Mouse (Mus musculus) heart, embryonic 13.5 days (tissue): Measurements from ENCODE around the gene Pclaf. TPM values are rescaled to one million over a fixed set of nuclear protein-coding genes. Genes with fewer than 3 reads are reported as not detected.

Experiments used
- ATAC-seq: fragments of 200-750 bp; cut with Nextera tagmentation; 2 replicates; pipeline ENCODE4 v1.8.0; 2017; ENCODE audit warnings: moderate TSS enrichment; ENCODE audit not compliant: insufficient number of reproducible peaks, low FRiP score, low TSS enrichment; ENCODE audit errors: extremely low read depth
- H3K27ac ChIP-seq: fragments of 300-500 bp; sonication (generic); replicated peaks from 2 replicates; pipeline ENCODE4 v1.5.1; 2015; ENCODE audit warnings: moderate library complexity, mild to moderate bottlenecking, inconsistent platforms
- H3K27me3 ChIP-seq: fragments of 300-500 bp; sonication (generic); replicated peaks from 2 replicates; pipeline ENCODE4 v1.6.1; 2015; ENCODE audit warnings: mild to moderate bottlenecking, inconsistent platforms
- H3K36me3 ChIP-seq: fragments of 300-500 bp; sonication (generic); 2 replicates; pipeline ENCODE4 v1.6.1; 2015; ENCODE audit warnings: mild to moderate bottlenecking, inconsistent platforms
- H3K4me1 ChIP-seq: fragments of 300-500 bp; sonication (generic); 2 replicates; pipeline ENCODE4 v1.6.1; 2015; ENCODE audit warnings: inconsistent platforms
- H3K4me2 ChIP-seq: fragments of 300-500 bp; sonication (generic); 2 replicates; pipeline ENCODE4 v1.6.1; 2015; ENCODE audit warnings: inconsistent platforms, mild to moderate bottlenecking, moderate library complexity
- H3K4me3 ChIP-seq: fragments of 300-500 bp; sonication (generic); 2 replicates; pipeline ENCODE4 v1.5.1; 2015; ENCODE audit warnings: moderate library complexity, mild to moderate bottlenecking, inconsistent platforms
- H3K9ac ChIP-seq: fragments of 300-500 bp; sonication (generic); 2 replicates; pipeline ENCODE4 v1.6.1; 2015; ENCODE audit warnings: inconsistent platforms, mild to moderate bottlenecking, moderate library complexity
- H3K9me3 ChIP-seq: fragments of 300-500 bp; sonication (generic); 2 replicates; pipeline ENCODE4 v1.6.1; 2016; ENCODE audit warnings: inconsistent platforms
- WGBS: fragments of 180-500 bp; shearing (Covaris S2); methylation state at CpG from one replicate; pipeline ENCODE4 v1.1.7; 2015; ENCODE audit warnings: mixed read lengths; 5-methylcytosine and 5-hydroxymethylcytosine counted together
- polyA plus RNA-seq: library from polyadenylated mRNA; unstranded; fragments of >200 nt; fragmentation: Nextera tagmentation; extraction: Ambion mirVana; gene quantifications from 2 replicates; pipeline ENCODE4 v1.2.1, GENCODE M21; 2015

The Pclaf gene
- polyA plus RNA-seq: 99.5 and 114 TPM in 2 replicates

GRCm38 (mm10) chr9:65890143-65890628 lies at the start of gene Pclaf:
TSS of gene Pclaf (plus strand) at chr9:65890237.
- Histone ChIP-seq H3K9ac (peak within 1 kb of the TSS; percentile 90), H3K36me3 (peaks cover 27% of the 10 kb centered on the region), H3K4me1 (peaks cover 30% of the 10 kb centered on the region), H3K9me3 (no peaks in the 10 kb centered on the region), H3K27me3 (no peaks in the 10 kb centered on the region), H3K4me2 (peak within 1 kb of the TSS; percentile 87), H3K27ac (peak within 1 kb of the TSS; percentile 40; the same call in 1 of the 2 replicates), H3K4me3 (peak within 1 kb of the TSS; percentile 73)
- peak; percentile 77 for ATAC-seq
- under 1% methylated on average over 21 of the region's 21 CpGs for WGBS

DNA sequence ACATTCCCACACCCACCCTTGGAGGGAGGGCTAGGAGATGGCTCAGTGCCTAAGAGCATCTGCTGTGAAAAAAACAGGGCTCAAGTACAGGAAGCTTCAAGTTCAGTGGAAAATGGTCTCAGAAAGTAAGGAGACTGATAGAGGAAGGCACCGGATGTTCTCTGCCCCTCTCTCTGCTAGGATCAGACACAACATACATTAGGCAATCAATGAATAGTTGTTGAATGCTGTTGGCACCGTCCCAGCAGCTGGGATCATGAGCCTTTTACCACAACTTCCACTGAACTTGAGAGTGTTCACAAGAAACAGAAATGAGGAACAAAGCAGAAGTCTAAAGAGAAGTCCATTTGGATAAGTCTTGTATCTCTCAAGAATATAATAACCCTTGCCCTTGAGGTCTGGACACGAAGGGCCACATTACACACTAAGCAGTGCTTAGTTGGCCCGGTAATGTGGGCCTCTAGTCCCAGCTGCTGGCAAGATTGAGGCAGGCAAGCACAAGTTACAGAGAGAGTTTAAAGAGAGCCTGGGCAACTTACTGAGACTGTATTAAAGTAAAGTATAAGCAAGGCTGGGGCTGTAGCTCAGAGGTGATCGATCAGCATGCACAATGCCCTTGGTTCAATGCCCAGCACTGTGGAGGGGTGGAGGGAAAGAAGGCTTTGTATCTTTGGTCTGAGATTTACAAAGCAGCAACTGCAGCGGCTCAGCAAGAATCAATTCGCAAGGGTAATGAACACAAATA lies 45.4 kb upstream of the Pclaf start:
- Histone ChIP-seq H3K36me3 (peaks cover 37% of the 10 kb centered on the region), H3K4me3 (no peak overlapping the region), H3K9me3 (no peaks in the 10 kb centered on the region), H3K27ac (peak overlapping the region; percentile 43; the same call in 1 of the 2 replicates), H3K9ac (no peak overlapping the region), H3K27me3 (no peaks in the 10 kb centered on the region), H3K4me2 (no peak overlapping the region), H3K4me1 (peaks cover 23% of the 10 kb centered on the region)
- WGBS: 77% methylated on average over 7 of the region's 7 CpGs
- no peak for ATAC-seq

GRCm38 (mm10) chr9:65848154-65848553 lies 41.9 kb upstream of the Pclaf start:
- no peak overlapping the region for H3K4me3 ChIP-seq
- no peaks in the 10 kb centered on the region for H3K9me3 ChIP-seq
- H3K27ac ChIP-seq: 0 out of 2 replicates have a peak overlapping the region, but pooled peaks have one; percentile 5
- no peaks in the 10 kb centered on the region for H3K27me3 ChIP-seq
- no peak for ATAC-seq
- no peak overlapping the region for H3K9ac ChIP-seq
- H3K4me2 ChIP-seq: no peak overlapping the region
- peaks cover 23% of the 10 kb centered on the region for H3K4me1 ChIP-seq
- H3K36me3 ChIP-seq: peaks cover 51% of the 10 kb centered on the region

DNA sequence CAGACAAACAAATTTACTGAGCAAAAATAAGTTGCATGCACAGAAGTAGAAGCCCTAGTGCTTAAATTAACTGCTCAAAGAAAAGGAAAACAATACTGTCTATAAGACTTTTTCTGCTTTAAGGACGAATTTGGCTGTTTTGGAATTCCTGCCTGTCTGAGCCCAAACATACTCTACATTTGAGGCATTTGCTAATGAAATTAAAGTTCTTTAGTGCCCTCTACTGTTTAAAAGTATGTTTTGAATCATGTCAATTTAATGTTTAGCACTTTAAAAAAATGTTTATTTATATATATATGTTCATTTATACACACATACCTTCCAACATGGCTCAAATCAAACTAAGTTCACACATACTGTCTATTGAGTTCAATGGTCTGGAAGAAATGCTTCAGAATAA lies 39.8 kb upstream of the Pclaf start:
- Histone ChIP-seq H3K4me3 (no peak overlapping the region), H3K9ac (no peak overlapping the region), H3K27ac (no peak overlapping the region), H3K4me2 (no peak overlapping the region), H3K27me3 (no peaks in the 10 kb centered on the region), H3K9me3 (no peaks in the 10 kb centered on the region), H3K36me3 (peaks cover 65% of the 10 kb centered on the region), H3K4me1 (peaks cover 13% of the 10 kb centered on the region)
- ATAC-seq: no peak
- WGBS: 22% methylated on average over 1 of the region's 1 CpGs

GRCm38 (mm10) chr9:65859656-65860055 lies 30.4 kb upstream of the Pclaf start:
- Histone ChIP-seq H3K4me2 (no peak overlapping the region), H3K9ac (no peak overlapping the region), H3K4me1 (no peaks in the 10 kb centered on the region), H3K4me3 (no peak overlapping the region), H3K36me3 (peaks cover 85% of the 10 kb centered on the region), H3K9me3 (no peaks in the 10 kb centered on the region), H3K27me3 (no peaks in the 10 kb centered on the region), H3K27ac (no peak overlapping the region)
- 41% methylated on average over 1 of the region's 1 CpGs for WGBS
- ATAC-seq: no peak

DNA sequence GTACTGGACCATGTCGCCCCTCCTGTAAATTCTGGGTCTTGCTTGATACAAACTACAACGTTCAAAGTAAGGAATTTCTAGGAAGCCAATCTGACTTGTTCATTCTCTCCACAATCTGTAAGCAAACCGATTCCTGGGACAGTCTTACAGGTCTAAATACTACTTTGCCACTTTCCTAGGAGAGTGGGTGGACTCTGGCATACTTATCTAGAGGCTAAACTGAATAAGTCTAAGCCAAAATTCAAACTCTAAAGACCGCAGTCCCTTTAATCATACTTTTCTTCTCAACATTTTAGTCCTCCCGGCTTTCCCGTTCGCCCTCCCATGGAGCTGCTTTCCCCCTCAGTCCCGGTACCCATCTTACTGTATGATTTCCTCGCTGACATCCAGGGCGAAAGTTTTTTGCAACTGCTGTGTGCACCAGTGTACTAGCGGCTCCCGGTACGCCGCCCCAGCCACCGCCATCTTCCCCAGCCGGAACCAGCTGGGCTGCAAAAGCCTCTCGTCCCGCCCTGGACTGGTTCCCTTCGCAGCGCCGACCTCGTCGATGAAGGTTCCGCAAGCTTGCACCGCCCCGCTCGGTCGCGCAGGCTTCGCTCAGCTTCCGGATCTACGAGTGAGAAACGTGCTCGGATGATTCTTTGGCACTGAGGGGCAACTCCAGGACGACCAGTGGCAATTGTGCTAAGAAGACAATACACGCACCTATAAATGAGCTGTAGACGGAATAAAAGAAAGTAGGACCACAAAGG lies 5.3 kb upstream of the Pclaf start:
- ATAC-seq: peak; percentile 78; the same call in 1 of the 2 replicates
- Histone ChIP-seq H3K27me3 (no peaks in the 10 kb centered on the region), H3K4me2 (peak overlapping the region; percentile 73), H3K27ac (peak overlapping the region; percentile 81), H3K4me3 (peak overlapping the region; percentile 72), H3K36me3 (peaks cover 11% of the 10 kb centered on the region), H3K4me1 (peaks cover 14% of the 10 kb centered on the region), H3K9ac (peak overlapping the region; percentile 87), H3K9me3 (no peaks in the 10 kb centered on the region)
- under 1% methylated on average over 37 of the region's 37 CpGs for WGBS

DNA sequence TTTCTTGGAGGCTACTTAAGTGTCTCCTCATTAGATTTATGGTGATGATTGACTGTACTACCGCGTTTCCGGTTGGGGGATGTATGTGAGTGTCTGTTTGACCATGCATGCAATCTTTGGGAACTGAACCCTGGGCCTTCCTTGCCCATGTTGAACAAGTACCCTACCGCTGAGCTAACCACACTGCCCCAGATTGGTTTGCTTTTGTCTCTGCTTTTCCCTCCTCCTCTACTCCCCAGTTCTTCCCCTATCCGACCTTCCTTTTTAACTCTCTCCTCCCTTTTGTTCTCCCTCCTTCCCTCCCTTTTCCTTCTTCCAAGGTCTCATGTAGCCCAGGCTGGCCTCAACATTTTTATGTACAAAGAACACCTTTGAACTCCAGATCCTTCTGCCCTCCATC lies 1.1 kb downstream of the Pclaf start:
- ATAC-seq: no peak
- WGBS: 9% methylated on average over 5 of the region's 5 CpGs
- Histone ChIP-seq H3K9ac (peak overlapping the region; percentile 90), H3K27ac (no peak overlapping the region), H3K36me3 (peaks cover 35% of the 10 kb centered on the region), H3K27me3 (no peaks in the 10 kb centered on the region), H3K9me3 (no peaks in the 10 kb centered on the region), H3K4me3 (peak overlapping the region; percentile 73), H3K4me1 (peaks cover 24% of the 10 kb centered on the region), H3K4me2 (peak overlapping the region; percentile 87)

DNA sequence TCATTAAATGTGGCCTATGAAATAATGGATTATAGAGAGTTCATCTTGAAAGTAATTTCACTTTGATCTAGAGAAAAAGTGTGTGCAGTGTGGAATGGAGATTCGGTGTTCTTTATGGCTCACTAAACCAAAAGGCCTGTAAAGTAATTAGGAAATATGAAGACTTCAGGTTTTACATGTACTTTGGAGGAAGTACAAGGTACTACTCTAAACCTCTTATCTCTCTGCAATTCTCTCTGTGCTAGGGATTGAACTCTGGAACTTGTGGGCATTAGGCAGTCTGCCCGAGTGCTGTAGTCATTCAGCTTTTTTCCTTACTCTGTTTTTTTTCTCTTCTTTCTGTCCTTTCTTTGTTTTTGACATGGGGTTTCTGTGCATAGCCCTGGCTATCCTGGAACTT lies 6.9 kb downstream of the Pclaf start:
- Histone ChIP-seq H3K4me3 (no peak overlapping the region), H3K27me3 (no peaks in the 10 kb centered on the region), H3K4me2 (no peak overlapping the region), H3K36me3 (peaks cover 78% of the 10 kb centered on the region), H3K9me3 (no peaks in the 10 kb centered on the region), H3K27ac (no peak overlapping the region), H3K9ac (no peak overlapping the region), H3K4me1 (peaks cover 6% of the 10 kb centered on the region; the same call in 1 of the 2 replicates)
- WGBS: 86% methylated on average over 2 of the region's 2 CpGs
- no peak for ATAC-seq

DNA sequence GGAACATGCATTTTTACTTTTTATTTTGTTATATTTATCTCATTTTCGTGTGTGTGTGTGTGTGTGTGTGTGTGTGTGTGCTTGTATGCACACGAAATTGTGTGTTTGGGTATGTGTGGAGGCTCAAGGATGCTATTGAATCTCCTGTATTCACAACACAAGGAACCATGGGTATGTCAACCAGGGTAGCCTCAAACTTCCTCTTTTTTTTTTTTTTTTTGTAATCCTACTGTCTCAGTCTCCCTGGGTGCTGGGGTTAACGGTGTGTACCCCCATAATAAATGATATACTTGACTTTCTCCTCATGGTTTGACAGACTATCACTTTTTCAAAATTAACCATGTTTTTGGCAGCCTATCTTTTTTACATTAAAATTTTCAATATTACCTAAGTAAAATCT lies 12.8 kb downstream of the Pclaf start:
- Histone ChIP-seq H3K9me3 (no peaks in the 10 kb centered on the region), H3K4me1 (peaks cover 5% of the 10 kb centered on the region), H3K36me3 (peaks cover 63% of the 10 kb centered on the region), H3K27ac (no peak overlapping the region), H3K4me3 (no peak overlapping the region), H3K4me2 (no peak overlapping the region), H3K27me3 (no peaks in the 10 kb centered on the region), H3K9ac (no peak overlapping the region)
- WGBS: 79% methylated on average over 3 of the region's 3 CpGs
- ATAC-seq: no peak

DNA sequence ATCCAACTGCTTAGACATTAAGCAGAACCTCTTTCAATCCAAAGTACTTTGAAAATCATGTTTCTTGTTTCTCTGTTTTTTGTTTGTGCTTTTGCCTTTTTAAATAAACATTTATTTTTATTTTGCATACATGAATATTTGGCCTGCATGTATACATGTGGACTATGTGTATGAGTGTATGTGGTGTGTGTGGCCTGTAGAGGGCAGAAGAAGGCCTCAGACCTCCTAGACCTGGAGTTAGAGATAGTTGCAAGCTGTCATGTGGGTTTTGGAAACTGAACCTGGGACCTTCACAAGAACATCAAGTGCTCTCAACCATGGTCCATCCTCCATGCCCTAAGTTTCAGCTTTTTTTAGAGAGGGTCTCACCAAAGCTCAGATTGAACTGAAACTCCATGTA lies 13.4 kb downstream of the Pclaf start:
- Histone ChIP-seq H3K27me3 (no peaks in the 10 kb centered on the region), H3K9me3 (no peaks in the 10 kb centered on the region), H3K36me3 (peaks cover 60% of the 10 kb centered on the region), H3K4me3 (no peak overlapping the region), H3K9ac (no peak overlapping the region), H3K4me1 (peaks cover 8% of the 10 kb centered on the region), H3K4me2 (no peak overlapping the region), H3K27ac (no peak overlapping the region)
- no peak for ATAC-seq

- Histone ChIP-seq H3K9me3 (no peaks in the 10 kb centered on the region), H3K4me1 (peaks cover 18% of the 10 kb centered on the region), H3K4me3 (peak within 1 kb of the TSS; percentile 88), H3K27me3 (no peaks in the 10 kb centered on the region), H3K9ac (peak within 1 kb of the TSS; percentile 94), H3K4me2 (peak within 1 kb of the TSS; percentile 90), H3K27ac (peak within 1 kb of the TSS; percentile 93), H3K36me3 (peaks cover 22% of the 10 kb centered on the region)
- ATAC-seq: peak; percentile 99
- 1% methylated on average over 37 of the region's 38 CpGs for WGBS
Observed at GRCm38 (mm10) chr9:65908394-65909300, 18.6 kb downstream of the Pclaf start, which contains the start of the genes Trip4 and Csnk1g1. TSS of gene Trip4 (minus strand) at chr9:65908794. TSS of gene Csnk1g1 (plus strand) at chr9:65908924.
